Mouse (Mus musculus): ENCODE data around the gene Zbtb17. TPM values are rescaled to one million over a fixed set of nuclear protein-coding genes. Genes with fewer than 3 reads are reported as not detected.

The Zbtb17 gene
- polyA plus RNA-seq, 1 experiment = 24.1 TPM

DNA sequence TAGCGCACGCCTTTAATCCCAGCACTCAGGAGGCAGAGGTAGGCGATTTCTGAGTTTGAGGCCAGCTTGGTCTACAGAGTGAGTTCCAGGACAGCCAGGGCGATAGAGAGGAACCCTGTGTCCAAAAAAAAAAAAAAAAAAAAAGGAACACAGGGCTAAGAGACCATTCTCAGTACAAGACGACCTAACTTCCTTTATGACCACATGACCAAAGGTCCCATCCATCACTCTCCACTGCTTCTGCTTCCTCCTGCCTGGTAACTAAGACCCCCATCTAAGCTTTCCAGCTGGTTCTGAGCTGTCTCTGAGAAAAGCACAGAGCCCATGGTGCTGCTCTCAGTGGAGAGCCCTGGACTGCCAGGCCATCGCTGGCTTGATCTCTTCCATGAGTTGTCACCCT, 67.7 kb downstream of the Zbtb17 start:
- WGBS = 51% methylated on average over 6 of the region's 6 CpGs
- peaks cover 2% of the 10 kb centered on the region for H3K4me1 ChIP-seq (ENCODE audit: control insufficient read depth, insufficient read depth, low read length)
- H3K4me3 ChIP-seq (replicated peaks; ENCODE audit: control insufficient read depth, low read depth, low read length) = no peak overlapping the region
- H3K27ac ChIP-seq (ENCODE audit: control insufficient read depth, insufficient read depth, low read depth, low read length, poor library complexity) = no peak overlapping the region
- TF ChIP-seq CTCF (IDR thresholded peaks at IDR 0.05; ENCODE audit: control insufficient read depth, insufficient read depth, low read length) = no peak
- TF ChIP-seq POLR2A (IDR thresholded peaks at IDR 0.05; ENCODE audit: borderline replicate concordance, control insufficient read depth, low read depth, low read length) = no peak

DNA sequence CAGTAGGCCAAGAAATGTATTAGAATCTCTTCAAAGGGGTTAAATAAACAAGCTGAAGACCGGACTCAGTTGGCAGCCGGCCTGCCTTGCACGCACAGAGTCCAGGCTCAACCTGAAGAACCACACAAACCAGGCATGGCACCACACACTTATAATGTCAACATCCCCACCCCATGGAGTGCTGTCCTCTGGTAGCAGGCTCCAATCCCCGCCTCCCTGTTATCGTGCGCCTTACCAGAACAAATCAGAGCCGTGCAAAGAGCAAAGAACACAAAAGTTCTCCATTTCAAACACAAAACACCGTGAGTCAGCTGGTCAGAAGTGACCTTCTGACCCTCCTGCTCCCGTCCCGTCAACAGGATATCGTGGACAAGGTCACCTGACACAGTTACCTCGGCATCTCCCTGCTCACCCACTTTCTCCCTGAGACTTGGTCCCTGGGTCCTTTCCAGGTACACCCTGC, 69.8 kb downstream of the Zbtb17 start:
- 76% methylated on average over 12 of the region's 12 CpGs for WGBS
- Histone ChIP-seq H3K27ac (ENCODE audit: control insufficient read depth, insufficient read depth, low read depth, low read length, poor library complexity) (no peak overlapping the region), H3K4me1 (ENCODE audit: control insufficient read depth, insufficient read depth, low read length) (peaks cover 2% of the 10 kb centered on the region), H3K4me3 (replicated peaks; ENCODE audit: control insufficient read depth, low read depth, low read length) (no peak overlapping the region)
- TF ChIP-seq POLR2A (IDR thresholded peaks at IDR 0.05; ENCODE audit: borderline replicate concordance, control insufficient read depth, low read depth, low read length) = no peak
- no peak for TF ChIP-seq CTCF (IDR thresholded peaks at IDR 0.05; ENCODE audit: control insufficient read depth, insufficient read depth, low read length)

Other genes with a start within 250 kb of the Zbtb17 start
- gene Rsg1, start 230.7 kb upstream of the Zbtb17 start, polyA plus RNA-seq (2011; ENCODE audit: insufficient read depth, insufficient read length, low replicate concordance, missing spikeins) = 2.1 TPM in 1 of 2 replicates, not detected in the other
- 1.1 TPM in 1 of 2 replicates, not detected in the other for gene Arhgef19, start 205.2 kb upstream of the Zbtb17 start, polyA plus RNA-seq (2011; ENCODE audit: insufficient read depth, insufficient read length, low replicate concordance, missing spikeins)
- 5.7 and 14.2 TPM in 2 replicates for gene Epha2, start 143.4 kb upstream of the Zbtb17 start, polyA plus RNA-seq (2011; ENCODE audit: insufficient read depth, insufficient read length, low replicate concordance, missing spikeins)
- gene Fam131c, start 76.4 kb upstream of the Zbtb17 start, polyA plus RNA-seq (2011; ENCODE audit: insufficient read depth, insufficient read length, low replicate concordance, missing spikeins) = not detected in 2 replicates
- gene Clcnka, start 45.9 kb upstream of the Zbtb17 start, polyA plus RNA-seq (2011; ENCODE audit: insufficient read depth, insufficient read length, low replicate concordance, missing spikeins) = not detected in 2 replicates
- gene Clcnkb, start 28.6 kb upstream of the Zbtb17 start, polyA plus RNA-seq (2011; ENCODE audit: insufficient read depth, insufficient read length, low replicate concordance, missing spikeins) = not detected in 2 replicates
- 0.34 and 0.72 TPM in 2 replicates for gene Hspb7, start 23.9 kb upstream of the Zbtb17 start, polyA plus RNA-seq (2011; ENCODE audit: insufficient read depth, insufficient read length, low replicate concordance, missing spikeins)
- gene Srarp, start 8.5 kb upstream of the Zbtb17 start, polyA plus RNA-seq (2011; ENCODE audit: insufficient read depth, insufficient read length, low replicate concordance, missing spikeins) = not detected in 2 replicates
- 22.2 and 33.2 TPM in 2 replicates for gene Spen, start 93.9 kb downstream of the Zbtb17 start, polyA plus RNA-seq (2011; ENCODE audit: insufficient read depth, insufficient read length, low replicate concordance, missing spikeins)
- 1.2 and 9.3 TPM in 2 replicates for gene Fblim1, start 161.4 kb downstream of the Zbtb17 start, polyA plus RNA-seq (2011; ENCODE audit: insufficient read depth, insufficient read length, low replicate concordance, missing spikeins)
- 0.57 and 1.8 TPM in 2 replicates for gene Tmem82, start 174.0 kb downstream of the Zbtb17 start, polyA plus RNA-seq (2011; ENCODE audit: insufficient read depth, insufficient read length, low replicate concordance, missing spikeins)
- 5.6 and 5.8 TPM in 2 replicates for gene Slc25a34, start 179.2 kb downstream of the Zbtb17 start, polyA plus RNA-seq (2011; ENCODE audit: insufficient read depth, insufficient read length, low replicate concordance, missing spikeins)
- 16.5 and 24.5 TPM in 2 replicates for gene Plekhm2, start 220.2 kb downstream of the Zbtb17 start, polyA plus RNA-seq (2011; ENCODE audit: insufficient read depth, insufficient read length, low replicate concordance, missing spikeins)
- 4.1 TPM in 1 of 2 replicates, not detected in the other for gene Rsc1a1, start 240.9 kb downstream of the Zbtb17 start, polyA plus RNA-seq (2011; ENCODE audit: insufficient read depth, insufficient read length, low replicate concordance, missing spikeins)